Mouse (Mus musculus): ENCODE measurements at regions not wholly inside any gene's neighbourhood (a gene's known extent, or its start where the extent isn't known, plus 50 kb on each side); places are given as distances from the start of the nearest gene placed in this dataset.

DNA sequence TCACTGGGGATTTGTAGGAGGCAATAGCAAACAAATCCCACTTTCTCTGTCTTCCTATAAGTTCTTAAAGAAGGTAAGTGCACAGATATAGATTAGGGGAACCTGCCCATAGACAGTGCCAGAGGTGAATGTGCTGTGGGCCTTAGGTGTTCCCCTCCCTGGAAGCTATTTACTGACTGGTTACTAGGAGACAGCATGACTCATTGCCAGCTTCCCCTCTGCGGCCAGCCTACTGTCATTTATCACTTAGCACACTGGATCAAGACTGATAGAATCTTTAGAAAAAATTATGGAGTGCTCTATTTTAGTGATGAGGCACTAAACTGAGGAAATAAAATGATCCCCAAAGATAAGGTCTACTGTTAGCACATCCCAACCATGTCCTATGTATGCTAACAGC, 187.3 kb upstream of the Nrp1 start:
- 71% methylated on average over 1 of the region's 1 CpGs for WGBS
- ATAC-seq (ENCODE audit: low FRiP score): no peak
- Histone ChIP-seq H3K4me2 (replicated peaks) (no peak overlapping the region), H3K36me3 (no peaks in the 10 kb centered on the region), H3K9ac (no peak overlapping the region), H3K4me3 (no peak overlapping the region), H3K27me3 (no peaks in the 10 kb centered on the region), H3K9me3 (replicated peaks) (no peaks in the 10 kb centered on the region), H3K27ac (no peak overlapping the region), H3K4me1 (0 out of 2 replicates have a peak, but pooled peaks cover 4% of the 10 kb centered on the region)

DNA sequence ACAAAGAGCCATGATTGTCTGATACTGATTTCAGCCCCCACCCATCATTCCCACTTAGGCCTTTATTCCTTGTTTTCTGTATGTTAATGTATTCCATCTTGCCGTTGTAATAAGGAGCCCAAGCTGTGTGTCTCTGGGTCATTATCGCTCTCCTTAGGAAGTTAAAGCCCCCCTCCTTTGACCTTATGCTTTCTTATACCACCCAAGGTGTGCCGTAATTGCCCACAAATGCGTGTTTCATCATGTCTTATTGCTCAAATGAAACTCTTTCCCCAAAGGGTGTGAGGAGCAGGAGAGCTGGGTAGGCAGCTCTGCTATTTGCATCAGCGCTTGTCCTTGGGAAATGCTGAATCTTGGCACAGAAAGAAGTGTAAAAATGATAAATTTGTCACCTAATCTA, 178.2 kb upstream of the Nrp1 start:
- 62% methylated on average over 5 of the region's 5 CpGs for WGBS
- ATAC-seq (ENCODE audit: low FRiP score): no peak
- Histone ChIP-seq H3K9me3 (replicated peaks) (no peaks in the 10 kb centered on the region), H3K27ac (no peak overlapping the region), H3K4me2 (replicated peaks) (no peak overlapping the region), H3K4me3 (no peak overlapping the region), H3K36me3 (no peaks in the 10 kb centered on the region), H3K9ac (no peak overlapping the region), H3K27me3 (no peaks in the 10 kb centered on the region), H3K4me1 (no peaks in the 10 kb centered on the region)

DNA sequence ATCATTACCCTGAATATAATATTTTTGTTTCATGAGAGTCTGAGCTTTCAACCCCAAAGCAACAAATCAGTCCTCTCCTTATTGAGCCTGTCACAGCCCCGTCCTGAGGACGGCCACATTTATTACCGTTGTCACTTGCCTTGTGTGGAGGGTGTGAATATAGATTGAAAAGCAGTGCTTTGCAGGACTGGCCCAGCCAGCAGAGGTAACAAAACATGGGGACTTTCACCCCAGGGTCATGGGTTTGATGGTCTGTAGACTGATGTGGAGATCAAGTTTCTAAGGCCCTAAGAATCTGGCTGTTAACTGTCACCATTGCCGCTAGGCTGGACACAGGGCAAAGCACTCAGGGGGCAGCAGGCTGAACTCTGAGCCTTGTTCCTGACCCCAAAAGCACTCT, 175.3 kb upstream of the Nrp1 start:
- Histone ChIP-seq H3K9ac (no peak overlapping the region), H3K9me3 (replicated peaks) (no peaks in the 10 kb centered on the region), H3K4me1 (no peaks in the 10 kb centered on the region), H3K4me3 (no peak overlapping the region), H3K36me3 (no peaks in the 10 kb centered on the region), H3K27ac (no peak overlapping the region), H3K4me2 (replicated peaks) (no peak overlapping the region), H3K27me3 (no peaks in the 10 kb centered on the region)
- no peak for ATAC-seq (ENCODE audit: low FRiP score)
- WGBS: 42% methylated on average over 4 of the region's 4 CpGs

DNA sequence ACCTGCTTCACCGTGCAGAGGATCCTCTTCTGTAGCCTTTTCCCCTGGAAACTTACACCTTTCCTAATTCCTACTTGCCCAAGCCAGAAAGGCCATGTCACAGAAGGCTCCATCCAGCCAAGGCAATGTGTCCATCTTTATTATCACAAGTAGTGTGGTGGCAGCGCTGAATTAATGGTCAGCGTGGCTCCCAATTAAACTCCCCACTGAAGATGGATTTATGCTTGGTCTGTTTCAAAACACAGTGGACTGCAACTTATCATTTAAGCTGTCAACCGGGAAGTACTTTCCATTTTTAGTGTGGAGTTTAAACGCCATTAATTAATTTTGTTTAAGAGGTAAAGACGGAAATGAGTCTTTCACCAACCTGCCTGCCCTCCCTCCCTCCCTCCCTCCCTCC, 170.1 kb upstream of the Nrp1 start:
- Histone ChIP-seq H3K4me2 (replicated peaks) (no peak overlapping the region), H3K9me3 (replicated peaks) (no peaks in the 10 kb centered on the region), H3K9ac (no peak overlapping the region), H3K27ac (no peak overlapping the region), H3K36me3 (no peaks in the 10 kb centered on the region), H3K27me3 (no peaks in the 10 kb centered on the region), H3K4me1 (no peaks in the 10 kb centered on the region), H3K4me3 (no peak overlapping the region)
- WGBS: 86% methylated on average over 6 of the region's 6 CpGs
- no peak for ATAC-seq (ENCODE audit: low FRiP score)

DNA sequence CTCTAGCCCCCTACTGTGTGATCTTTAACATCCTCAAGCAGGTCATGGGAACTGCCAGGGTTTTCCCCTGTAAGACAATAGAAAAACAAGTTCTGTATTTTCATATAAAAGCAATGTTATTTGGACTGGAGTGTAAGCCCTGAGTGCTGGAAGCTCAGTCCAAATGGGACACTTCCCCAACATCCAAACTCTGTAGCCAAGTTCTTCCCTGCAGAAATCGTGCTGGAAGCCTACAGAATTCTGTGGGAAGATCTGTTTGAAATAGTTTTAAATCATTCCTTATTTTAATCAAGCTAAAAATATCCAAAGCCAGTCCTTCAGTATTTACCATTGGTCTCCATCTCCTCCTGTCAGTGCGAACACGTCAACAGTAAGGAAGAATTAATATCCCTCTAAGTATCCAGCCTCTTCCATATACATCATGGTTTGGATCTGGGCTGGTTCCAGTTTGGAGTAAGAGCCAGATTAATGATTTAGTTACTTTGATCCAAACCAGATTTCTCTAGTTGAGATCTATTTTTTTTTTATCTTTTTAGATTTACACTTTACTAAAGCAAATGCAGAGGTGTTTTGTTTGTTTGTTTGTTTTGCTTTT, 165.0 kb upstream of the Nrp1 start:
- H3K4me1 ChIP-seq: no peaks in the 10 kb centered on the region
- no peak for ATAC-seq (ENCODE audit: low FRiP score)
- H3K9me3 ChIP-seq (replicated peaks): no peaks in the 10 kb centered on the region
- H3K4me3 ChIP-seq: no peak overlapping the region
- no peak overlapping the region for H3K9ac ChIP-seq
- H3K27ac ChIP-seq: no peak overlapping the region
- no peaks in the 10 kb centered on the region for H3K36me3 ChIP-seq
- H3K4me2 ChIP-seq (replicated peaks): no peak overlapping the region
- 81% methylated on average over 3 of the region's 3 CpGs for WGBS
- no peaks in the 10 kb centered on the region for H3K27me3 ChIP-seq

DNA sequence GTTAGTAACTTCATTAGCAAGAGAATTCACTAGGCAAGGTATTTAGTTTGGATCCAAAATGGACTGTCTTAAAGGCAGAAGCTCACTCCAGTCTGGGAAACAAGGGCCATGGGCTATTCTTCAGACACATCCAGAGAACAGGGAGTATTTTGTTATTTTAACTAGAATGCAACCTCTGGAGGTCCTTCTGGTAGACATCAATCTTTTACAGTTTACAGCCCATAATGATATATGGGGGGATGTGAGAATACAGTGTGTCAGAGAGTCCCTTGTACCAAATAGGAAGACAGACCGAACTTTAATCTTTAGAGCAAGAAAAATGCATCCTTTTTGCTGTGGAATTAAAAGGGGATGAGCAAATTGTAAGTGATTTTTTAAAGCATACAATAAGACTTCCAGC, 157.6 kb upstream of the Nrp1 start:
- 86% methylated on average over 1 of the region's 1 CpGs for WGBS
- Histone ChIP-seq H3K27me3 (no peaks in the 10 kb centered on the region), H3K36me3 (no peaks in the 10 kb centered on the region), H3K9me3 (replicated peaks) (no peaks in the 10 kb centered on the region), H3K27ac (no peak overlapping the region), H3K9ac (no peak overlapping the region), H3K4me2 (replicated peaks) (no peak overlapping the region), H3K4me3 (no peak overlapping the region), H3K4me1 (no peaks in the 10 kb centered on the region)
- no peak for ATAC-seq (ENCODE audit: low FRiP score)

DNA sequence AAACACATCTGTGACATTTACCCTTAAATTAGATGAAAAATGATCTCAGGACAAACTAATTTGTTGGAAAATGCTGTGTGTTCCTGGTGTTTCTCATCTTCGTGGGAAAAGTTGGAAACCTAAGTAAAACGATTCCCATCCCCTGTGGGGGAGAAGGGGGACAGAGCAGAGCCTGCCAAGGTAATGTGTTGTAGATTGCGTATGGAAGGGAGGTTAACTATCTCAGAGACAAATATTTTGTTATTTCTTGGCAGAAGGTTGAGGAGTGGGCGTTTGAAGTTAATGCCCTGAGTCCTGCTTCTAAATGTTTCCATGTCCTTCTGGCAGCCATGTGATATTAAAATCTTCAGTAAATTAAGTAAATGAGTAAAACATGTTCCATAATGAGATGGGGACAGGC, 156.8 kb upstream of the Nrp1 start:
- no peaks in the 10 kb centered on the region for H3K27me3 ChIP-seq
- no peak overlapping the region for H3K27ac ChIP-seq
- no peaks in the 10 kb centered on the region for H3K4me1 ChIP-seq
- no peak overlapping the region for H3K4me2 ChIP-seq (replicated peaks)
- H3K9me3 ChIP-seq (replicated peaks): no peaks in the 10 kb centered on the region
- WGBS: 85% methylated on average over 4 of the region's 4 CpGs
- ATAC-seq (ENCODE audit: low FRiP score): no peak
- no peak overlapping the region for H3K9ac ChIP-seq
- H3K36me3 ChIP-seq: no peaks in the 10 kb centered on the region
- H3K4me3 ChIP-seq: no peak overlapping the region

DNA sequence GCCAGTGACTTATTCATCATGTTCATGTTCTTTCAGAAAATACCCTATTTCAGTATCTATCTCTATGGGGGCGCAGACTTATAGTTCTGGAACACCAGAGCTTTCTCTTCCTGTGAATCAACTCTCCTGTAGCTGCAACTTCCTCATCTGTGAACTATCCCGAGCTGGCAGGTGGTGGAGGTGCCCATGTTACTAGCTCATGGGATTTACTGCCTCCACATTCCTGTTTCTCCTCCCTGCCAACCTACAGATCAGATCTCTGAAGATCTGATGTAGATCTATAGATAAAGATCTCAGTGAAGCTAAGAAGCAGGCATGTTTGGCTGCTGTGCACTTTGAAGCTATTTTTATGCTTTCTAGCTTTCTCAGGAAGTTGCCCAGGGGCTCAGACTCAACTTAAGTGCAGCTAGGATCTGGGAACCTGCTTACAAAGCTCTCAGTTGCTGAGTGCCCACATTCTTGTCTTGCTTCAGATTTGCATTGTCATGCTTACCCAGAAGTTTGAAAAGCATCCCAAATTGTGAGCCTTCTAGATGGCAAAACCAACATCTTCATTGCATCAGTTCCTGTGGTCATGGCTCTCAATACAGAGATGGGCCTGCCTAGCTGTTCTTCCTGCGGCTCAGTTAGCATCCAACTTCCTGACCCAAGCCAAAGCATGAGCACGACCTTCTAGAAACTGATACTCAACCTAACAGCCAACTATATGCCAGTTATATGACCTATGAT, 156.1 kb upstream of the Nrp1 start:
- no peak overlapping the region for H3K4me3 ChIP-seq
- H3K27me3 ChIP-seq: no peaks in the 10 kb centered on the region
- no peak for ATAC-seq (ENCODE audit: low FRiP score)
- H3K36me3 ChIP-seq: no peaks in the 10 kb centered on the region
- no peaks in the 10 kb centered on the region for H3K9me3 ChIP-seq (replicated peaks)
- H3K9ac ChIP-seq: no peak overlapping the region
- no peaks in the 10 kb centered on the region for H3K4me1 ChIP-seq
- no peak overlapping the region for H3K27ac ChIP-seq
- no peak overlapping the region for H3K4me2 ChIP-seq (replicated peaks)
- 81% methylated on average over 4 of the region's 4 CpGs for WGBS

DNA sequence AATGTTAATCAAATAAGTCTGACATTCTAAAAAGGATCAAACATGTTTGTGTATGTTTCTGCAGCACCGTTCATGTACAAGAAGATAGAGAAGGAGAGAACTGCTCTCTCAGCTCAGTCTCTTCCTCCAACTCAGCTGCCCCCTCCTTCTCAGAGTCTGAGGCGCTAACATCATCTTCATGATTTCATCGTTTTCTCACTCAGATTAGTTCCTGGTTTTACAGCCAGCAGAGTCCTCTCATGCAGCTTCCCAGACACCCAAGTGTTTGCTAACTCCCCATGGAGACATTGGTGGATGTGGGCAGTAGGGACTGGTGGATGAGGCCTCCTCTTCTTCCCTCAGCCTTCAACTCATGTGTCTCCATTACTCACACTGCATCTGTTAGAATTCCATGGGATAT, 153.6 kb upstream of the Nrp1 start:
- ATAC-seq (ENCODE audit: low FRiP score): no peak
- Histone ChIP-seq H3K9ac (no peak overlapping the region), H3K9me3 (replicated peaks) (no peaks in the 10 kb centered on the region), H3K4me3 (no peak overlapping the region), H3K4me2 (replicated peaks) (no peak overlapping the region), H3K36me3 (no peaks in the 10 kb centered on the region), H3K27me3 (no peaks in the 10 kb centered on the region), H3K4me1 (no peaks in the 10 kb centered on the region), H3K27ac (no peak overlapping the region)
- WGBS: 85% methylated on average over 3 of the region's 3 CpGs

DNA sequence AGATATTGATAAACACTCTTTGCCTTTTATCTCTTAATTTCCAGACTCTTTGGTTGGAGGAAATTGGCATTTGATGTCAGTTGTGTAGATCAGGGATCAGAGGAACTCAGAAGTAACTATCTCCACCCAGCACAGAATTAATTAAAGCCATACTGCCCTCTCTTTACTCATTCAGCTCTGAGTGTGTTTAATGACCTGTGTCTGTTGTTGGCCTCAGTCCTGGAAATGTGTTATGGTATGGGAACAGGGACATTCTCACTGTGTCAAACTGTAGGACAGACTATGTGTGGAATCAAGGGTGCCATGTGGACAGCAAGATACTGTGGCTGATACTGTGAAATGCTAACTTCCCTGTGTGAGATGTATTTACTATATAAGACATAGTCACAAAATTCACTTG, 151.3 kb upstream of the Nrp1 start:
- Histone ChIP-seq H3K27ac (no peak overlapping the region), H3K4me2 (replicated peaks) (no peak overlapping the region), H3K9me3 (replicated peaks) (no peaks in the 10 kb centered on the region), H3K4me1 (no peaks in the 10 kb centered on the region), H3K36me3 (no peaks in the 10 kb centered on the region), H3K27me3 (no peaks in the 10 kb centered on the region), H3K4me3 (no peak overlapping the region), H3K9ac (no peak overlapping the region)
- no peak for ATAC-seq (ENCODE audit: low FRiP score)

DNA sequence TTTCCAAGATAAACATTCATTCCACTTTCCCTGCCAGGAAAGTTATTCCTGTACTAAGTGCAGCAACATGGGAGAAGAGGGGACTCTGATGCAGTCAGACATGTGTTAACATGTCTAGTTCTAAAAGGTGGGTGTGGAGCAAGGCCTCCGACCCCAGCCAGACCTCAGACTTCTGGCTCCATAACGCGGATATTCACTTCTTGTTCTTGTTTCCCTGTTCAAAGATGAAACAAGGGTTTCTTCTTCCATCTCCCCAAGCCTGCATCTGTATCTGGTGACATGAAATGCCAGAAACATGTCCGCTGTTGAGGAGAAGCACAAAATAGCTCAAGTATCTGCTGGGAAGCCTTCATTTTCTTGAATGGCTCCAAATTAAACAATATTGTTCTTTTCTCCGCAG, 147.6 kb upstream of the Nrp1 start:
- 80% methylated on average over 5 of the region's 5 CpGs for WGBS
- Histone ChIP-seq H3K4me1 (no peaks in the 10 kb centered on the region), H3K4me2 (replicated peaks) (no peak overlapping the region), H3K27ac (no peak overlapping the region), H3K9me3 (replicated peaks) (no peaks in the 10 kb centered on the region), H3K27me3 (no peaks in the 10 kb centered on the region), H3K4me3 (no peak overlapping the region), H3K36me3 (no peaks in the 10 kb centered on the region), H3K9ac (no peak overlapping the region)
- ATAC-seq (ENCODE audit: low FRiP score): no peak

DNA sequence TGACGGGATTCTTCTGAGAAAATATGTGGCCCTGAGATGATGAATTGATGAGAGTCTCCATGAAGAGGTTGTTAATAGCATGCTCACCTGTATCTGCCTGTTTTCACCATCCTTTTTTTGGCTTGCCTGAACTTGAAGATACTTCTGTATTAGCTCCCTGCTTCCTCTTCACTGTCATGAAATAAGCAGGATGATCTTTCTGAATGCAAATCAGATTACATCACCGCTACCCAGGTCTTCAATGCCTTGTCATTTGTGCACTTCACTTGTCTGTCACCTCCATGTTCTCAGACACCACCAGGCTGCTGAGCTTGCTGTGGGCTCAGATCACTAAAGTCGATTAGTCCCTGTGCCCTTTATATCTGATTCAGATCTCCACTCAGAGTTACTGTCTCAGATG, 146.2 kb upstream of the Nrp1 start:
- Histone ChIP-seq H3K27ac (no peak overlapping the region), H3K9ac (no peak overlapping the region), H3K4me2 (replicated peaks) (no peak overlapping the region), H3K36me3 (no peaks in the 10 kb centered on the region), H3K4me3 (no peak overlapping the region), H3K4me1 (no peaks in the 10 kb centered on the region), H3K27me3 (no peaks in the 10 kb centered on the region), H3K9me3 (replicated peaks) (no peaks in the 10 kb centered on the region)
- WGBS: 81% methylated on average over 3 of the region's 3 CpGs
- no peak for ATAC-seq (ENCODE audit: low FRiP score)

DNA sequence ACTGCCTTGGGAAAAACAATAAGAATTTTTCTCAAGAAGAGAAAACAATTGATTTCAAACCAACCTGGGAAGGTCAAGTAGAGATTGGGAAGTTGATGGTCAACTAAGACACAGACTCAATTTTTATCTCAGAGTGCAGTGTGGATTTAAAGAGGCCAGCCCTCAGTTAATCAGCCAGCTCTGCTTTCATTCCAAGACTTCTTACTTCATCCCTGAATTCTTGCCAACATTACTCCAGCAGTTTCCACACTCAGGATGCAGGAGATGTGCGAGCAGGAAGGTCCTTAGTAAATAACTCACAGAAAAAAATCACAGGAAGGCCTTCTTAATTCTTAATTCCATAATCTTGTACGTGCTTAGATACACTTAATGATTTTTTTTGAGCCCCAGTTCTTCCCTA, 144.1 kb upstream of the Nrp1 start:
- no peaks in the 10 kb centered on the region for H3K9me3 ChIP-seq (replicated peaks)
- H3K27me3 ChIP-seq: no peaks in the 10 kb centered on the region
- ATAC-seq (ENCODE audit: low FRiP score): no peak
- H3K4me1 ChIP-seq: no peaks in the 10 kb centered on the region
- H3K4me2 ChIP-seq (replicated peaks): no peak overlapping the region
- no peak overlapping the region for H3K4me3 ChIP-seq
- H3K9ac ChIP-seq: no peak overlapping the region
- H3K27ac ChIP-seq: no peak overlapping the region
- 80% methylated on average over 2 of the region's 2 CpGs for WGBS
- H3K36me3 ChIP-seq: no peaks in the 10 kb centered on the region

Measured in hindbrain, embryonic 12.5 days (tissue).